Mouse (Mus musculus): Measurements from ENCODE around the gene Hax1. TPM values are rescaled to one million over a fixed set of nuclear protein-coding genes. Genes with fewer than 3 reads are reported as not detected.

Hax1 gene
- polyA plus RNA-seq, 1 experiment, result 296 TPM

GRCm38 (mm10) chr3:89962059-89962750 lies 36.4 kb downstream of the Hax1 start:
- no peak for TF ChIP-seq CTCF (IDR thresholded peaks at IDR 0.05; ENCODE audit: control insufficient read depth, insufficient read depth, insufficient read length)
- TF ChIP-seq FOSL1 (IDR thresholded peaks at IDR 0.05; ENCODE audit: insufficient read depth, low read length, poor library complexity, severe bottlenecking), result no peak
- TF ChIP-seq CEBPB (IDR thresholded peaks at IDR 0.05; ENCODE audit: low read depth), result no peak
- no peak for TF ChIP-seq MYOD1 (IDR thresholded peaks at IDR 0.05; ENCODE audit: control insufficient read depth, insufficient read length, low read depth)
- TF ChIP-seq MYOG (IDR thresholded peaks at IDR 0.05; ENCODE audit: control insufficient read depth, extremely low read depth, insufficient read length), result no peak
- TF ChIP-seq USF1 (IDR thresholded peaks at IDR 0.05; ENCODE audit: low read depth), result no peak
- no peak for TF ChIP-seq MAX (IDR thresholded peaks at IDR 0.05)

GRCm38 (mm10) chr3:89961436-89961835 lies 37.1 kb downstream of the Hax1 start:
- no peak for TF ChIP-seq CEBPB (IDR thresholded peaks at IDR 0.05; ENCODE audit: low read depth)
- peak overlapping the region; percentile 73 for H3K4me3 ChIP-seq (ENCODE audit: insufficient read depth, poor library complexity, severe bottlenecking)
- H3ac ChIP-seq (ENCODE audit: control insufficient read depth, insufficient read length, low read depth), result peak overlapping the region; percentile 65
- H3K79me2 ChIP-seq (ENCODE audit: control insufficient read depth, insufficient read depth), result peaks cover 66% of the 10 kb centered on the region
- H3K36me3 ChIP-seq (ENCODE audit: control insufficient read depth, insufficient read depth), result peaks cover 26% of the 10 kb centered on the region
- H3K27me3 ChIP-seq (ENCODE audit: control insufficient read depth, insufficient read depth, insufficient read length), result no peaks in the 10 kb centered on the region
- H3K79me3 ChIP-seq (ENCODE audit: low read depth), result peaks cover 18% of the 10 kb centered on the region

More at GRCm38 (mm10) chr3:89962059-89962750, 36.4 kb downstream of the Hax1 start:
- Histone ChIP-seq H3K4me3 (ENCODE audit: insufficient read depth, poor library complexity, severe bottlenecking) (peak overlapping the region; percentile 73), H3ac (ENCODE audit: control insufficient read depth, insufficient read length, low read depth) (peak overlapping the region; percentile 94), H3K79me2 (ENCODE audit: control insufficient read depth, insufficient read depth) (peaks cover 66% of the 10 kb centered on the region), H3K36me3 (ENCODE audit: control insufficient read depth, insufficient read depth) (peaks cover 21% of the 10 kb centered on the region), H3K79me3 (ENCODE audit: low read depth) (peaks cover 18% of the 10 kb centered on the region), H3K27me3 (ENCODE audit: control insufficient read depth, insufficient read depth, insufficient read length) (no peaks in the 10 kb centered on the region)

- TF ChIP-seq CEBPB (IDR thresholded peaks at IDR 0.05; ENCODE audit: low read depth) (no peak), CTCF (IDR thresholded peaks at IDR 0.05; ENCODE audit: control insufficient read depth, insufficient read depth, insufficient read length) (no peak), MAX (IDR thresholded peaks at IDR 0.05) (peak; percentile 15), FOSL1 (IDR thresholded peaks at IDR 0.05; ENCODE audit: insufficient read depth, low read length, poor library complexity, severe bottlenecking) (no peak), USF1 (IDR thresholded peaks at IDR 0.05; ENCODE audit: low read depth) (no peak), MYOD1 (IDR thresholded peaks at IDR 0.05; ENCODE audit: control insufficient read depth, insufficient read length, low read depth) (no peak), MYOG (IDR thresholded peaks at IDR 0.05; ENCODE audit: control insufficient read depth, extremely low read depth, insufficient read length) (no peak)
- Histone ChIP-seq H3K79me2 (ENCODE audit: control insufficient read depth, insufficient read depth) (peaks cover 66% of the 10 kb centered on the region), H3K79me3 (ENCODE audit: low read depth) (peaks cover 18% of the 10 kb centered on the region), H3K36me3 (ENCODE audit: control insufficient read depth, insufficient read depth) (peaks cover 36% of the 10 kb centered on the region), H3ac (ENCODE audit: control insufficient read depth, insufficient read length, low read depth) (peak overlapping the region; percentile 88), H3K27me3 (ENCODE audit: control insufficient read depth, insufficient read depth, insufficient read length) (no peaks in the 10 kb centered on the region), H3K4me3 (ENCODE audit: insufficient read depth, poor library complexity, severe bottlenecking) (peak overlapping the region; percentile 31)
Measured at GRCm38 (mm10) chr3:89960469-89960868, 38.1 kb downstream of the Hax1 start.

- peaks cover 42% of the 10 kb centered on the region for H3K36me3 ChIP-seq (ENCODE audit: control insufficient read depth, insufficient read depth)
- H3ac ChIP-seq (ENCODE audit: control insufficient read depth, insufficient read length, low read depth), result no peak overlapping the region
- peaks cover 57% of the 10 kb centered on the region for H3K79me2 ChIP-seq (ENCODE audit: control insufficient read depth, insufficient read depth)
- H3K79me3 ChIP-seq (ENCODE audit: low read depth), result peaks cover 18% of the 10 kb centered on the region
- no peak overlapping the region for H3K4me3 ChIP-seq (ENCODE audit: insufficient read depth, poor library complexity, severe bottlenecking)
- TF ChIP-seq CEBPB (IDR thresholded peaks at IDR 0.05; ENCODE audit: low read depth) (no peak), USF1 (IDR thresholded peaks at IDR 0.05; ENCODE audit: low read depth) (peak; percentile 25), MYOG (IDR thresholded peaks at IDR 0.05; ENCODE audit: control insufficient read depth, extremely low read depth, insufficient read length) (no peak), MAX (IDR thresholded peaks at IDR 0.05) (no peak), MYOD1 (IDR thresholded peaks at IDR 0.05; ENCODE audit: control insufficient read depth, insufficient read length, low read depth) (no peak), CTCF (IDR thresholded peaks at IDR 0.05; ENCODE audit: control insufficient read depth, insufficient read depth, insufficient read length) (no peak)
- no peaks in the 10 kb centered on the region for H3K27me3 ChIP-seq (ENCODE audit: control insufficient read depth, insufficient read depth, insufficient read length)
Measured at GRCm38 (mm10) chr3:89959435-89959834, 39.1 kb downstream of the Hax1 start.

GRCm38 (mm10) chr3:89957880-89958279 lies 40.7 kb downstream of the Hax1 start:
- Histone ChIP-seq H3K4me3 (ENCODE audit: insufficient read depth, poor library complexity, severe bottlenecking) (no peak overlapping the region), H3K36me3 (ENCODE audit: control insufficient read depth, insufficient read depth) (peaks cover 56% of the 10 kb centered on the region), H3K79me3 (ENCODE audit: low read depth) (peaks cover 18% of the 10 kb centered on the region), H3K27me3 (ENCODE audit: control insufficient read depth, insufficient read depth, insufficient read length) (no peaks in the 10 kb centered on the region), H3K79me2 (ENCODE audit: control insufficient read depth, insufficient read depth) (peaks cover 42% of the 10 kb centered on the region), H3ac (ENCODE audit: control insufficient read depth, insufficient read length, low read depth) (no peak overlapping the region)
- TF ChIP-seq MYOG (IDR thresholded peaks at IDR 0.05; ENCODE audit: control insufficient read depth, extremely low read depth, insufficient read length) (no peak), MAX (IDR thresholded peaks at IDR 0.05) (no peak), CEBPB (IDR thresholded peaks at IDR 0.05; ENCODE audit: low read depth) (no peak), MYOD1 (IDR thresholded peaks at IDR 0.05; ENCODE audit: control insufficient read depth, insufficient read length, low read depth) (no peak), FOSL1 (IDR thresholded peaks at IDR 0.05; ENCODE audit: insufficient read depth, low read length, poor library complexity, severe bottlenecking) (no peak), USF1 (IDR thresholded peaks at IDR 0.05; ENCODE audit: low read depth) (no peak), CTCF (IDR thresholded peaks at IDR 0.05; ENCODE audit: control insufficient read depth, insufficient read depth, insufficient read length) (no peak)

All from C2C12 (cell line).